Mouse (Mus musculus): ENCODE results near the gene Olfr23. TPM values are rescaled to one million over a fixed set of nuclear protein-coding genes. Genes with fewer than 3 reads are reported as not detected.
"Not testable (repeated sequence)": the region's sequence is repeated elsewhere in the genome, so short reads cannot be mapped to it uniquely, and the experiment has no call there.

Gene Olfr23
- 0.11 and 0.44 TPM in 2 replicates for polyA plus RNA-seq (2015; fragmentation: Nextera tagmentation; extraction: Ambion mirVana)

DNA sequence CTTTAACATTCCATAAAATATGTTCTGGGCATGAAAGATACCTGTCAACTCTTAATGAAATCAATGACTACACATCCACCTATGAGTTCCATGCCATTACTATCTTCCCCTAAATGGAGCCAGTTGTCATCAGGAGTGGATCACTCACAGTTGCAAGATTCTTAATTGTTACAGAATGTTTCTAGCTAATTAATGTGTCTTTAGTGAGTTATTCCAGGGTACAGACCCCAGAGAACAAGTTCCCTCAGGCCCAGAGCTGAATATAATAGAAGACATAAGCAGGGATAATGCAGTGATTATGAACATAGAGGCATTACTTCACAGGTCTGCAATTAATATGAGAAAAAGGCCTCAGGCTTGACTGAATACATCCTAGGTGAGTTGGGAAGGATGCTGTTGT, at the start of gene Olfr23:
Olfr23 (plus strand) TSS at position 301 of the 400 bp plus-strand sequence.
- no peak within 1 kb of the TSS for H3K27ac ChIP-seq (replicated peaks)
- H3K9me3 ChIP-seq (replicated peaks): no peaks in the 10 kb centered on the region
- H3K4me2 ChIP-seq (replicated peaks): no peak within 1 kb of the TSS
- no peak within 1 kb of the TSS for H3K4me3 ChIP-seq (replicated peaks)
- H3K9ac ChIP-seq: no peak within 1 kb of the TSS
- H3K36me3 ChIP-seq: no peaks in the 10 kb centered on the region
- no peaks in the 10 kb centered on the region for H3K4me1 ChIP-seq
- H3K27me3 ChIP-seq: no peaks in the 10 kb centered on the region
- ATAC-seq (ENCODE audit: insufficient number of reproducible peaks, low FRiP score, low TSS enrichment, low read depth): no peak

- Histone ChIP-seq H3K4me3 (replicated peaks) (no peak within 1 kb of the TSS), H3K36me3 (no peaks in the 10 kb centered on the region), H3K4me1 (no peaks in the 10 kb centered on the region), H3K27me3 (no peaks in the 10 kb centered on the region), H3K9me3 (replicated peaks) (no peaks in the 10 kb centered on the region), H3K27ac (replicated peaks) (no peak within 1 kb of the TSS), H3K9ac (no peak within 1 kb of the TSS), H3K4me2 (replicated peaks) (no peak within 1 kb of the TSS)
- no peak for ATAC-seq (ENCODE audit: insufficient number of reproducible peaks, low FRiP score, low TSS enrichment, low read depth)
- 74% methylated on average over 1 of the region's 1 CpGs for WGBS
Measured at GRCm38 (mm10) chr11:73890671-73891070, 45.8 kb upstream of the Olfr23 start, which contains the start of gene Olfr394. Gene Olfr394 (minus strand): TSS chr11:73890771.

DNA sequence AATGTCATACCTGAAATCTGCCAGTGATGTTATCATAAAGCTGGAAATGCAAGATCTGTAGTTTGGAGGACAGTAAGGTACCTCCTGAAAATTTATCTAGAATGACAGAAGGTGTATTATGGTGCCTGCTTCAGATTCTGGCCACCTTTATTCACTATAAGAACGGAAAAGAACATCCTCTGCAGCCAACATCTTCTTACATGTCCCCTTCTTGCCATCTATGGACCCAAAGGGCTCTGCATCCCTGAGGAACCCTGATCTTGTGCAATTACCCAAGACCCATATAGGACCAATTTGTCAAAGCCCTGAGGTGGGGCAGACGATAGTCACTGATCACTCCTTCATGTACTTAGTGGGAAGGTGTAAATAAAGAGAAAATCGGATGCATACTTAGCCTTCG, 27.3 kb upstream of the Olfr23 start, which contains the start of gene Olfr395:
Olfr395 (minus strand) TSS at position 101 of the 400 bp plus-strand sequence.
- WGBS: 74% methylated on average over 4 of the region's 4 CpGs
- not testable (repeated sequence) for H3K36me3 ChIP-seq; ATAC-seq (ENCODE audit: insufficient number of reproducible peaks, low FRiP score, low TSS enrichment, low read depth); H3K4me1 ChIP-seq; H3K27ac ChIP-seq (replicated peaks); H3K9ac ChIP-seq; H3K4me3 ChIP-seq (replicated peaks); H3K4me2 ChIP-seq (replicated peaks); H3K9me3 ChIP-seq (replicated peaks); H3K27me3 ChIP-seq

DNA sequence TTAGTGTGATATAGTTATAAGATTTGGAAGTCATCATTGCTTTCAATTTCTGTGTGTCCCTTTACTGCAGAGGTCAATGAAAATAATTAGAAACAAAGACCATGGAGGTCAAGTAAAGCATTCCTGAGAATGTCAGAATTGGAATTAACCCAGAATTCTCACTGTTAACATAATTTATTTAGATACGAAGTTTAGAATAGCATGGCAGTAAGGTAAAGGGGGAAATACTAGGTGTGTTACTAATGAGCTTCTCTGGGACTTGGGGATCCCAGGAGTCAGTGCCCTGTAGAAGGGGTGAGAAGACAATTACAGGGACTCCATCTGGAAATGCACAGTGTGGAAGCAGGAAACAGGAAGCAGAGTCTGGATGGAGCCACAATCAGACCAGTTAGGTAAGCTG, 24.0 kb downstream of the Olfr23 start, which contains the start of gene Olfr397:
Olfr397 (plus strand) TSS at position 301 of the 400 bp plus-strand sequence.
- H3K9ac ChIP-seq: no peak within 1 kb of the TSS
- no peaks in the 10 kb centered on the region for H3K36me3 ChIP-seq
- no peaks in the 10 kb centered on the region for H3K4me1 ChIP-seq
- no peak within 1 kb of the TSS for H3K27ac ChIP-seq (replicated peaks)
- WGBS: 63% methylated on average over 1 of the region's 1 CpGs
- no peaks in the 10 kb centered on the region for H3K27me3 ChIP-seq
- no peaks in the 10 kb centered on the region for H3K9me3 ChIP-seq (replicated peaks)
- no peak for ATAC-seq (ENCODE audit: insufficient number of reproducible peaks, low FRiP score, low TSS enrichment, low read depth)
- no peak within 1 kb of the TSS for H3K4me3 ChIP-seq (replicated peaks)
- no peak within 1 kb of the TSS for H3K4me2 ChIP-seq (replicated peaks)

DNA sequence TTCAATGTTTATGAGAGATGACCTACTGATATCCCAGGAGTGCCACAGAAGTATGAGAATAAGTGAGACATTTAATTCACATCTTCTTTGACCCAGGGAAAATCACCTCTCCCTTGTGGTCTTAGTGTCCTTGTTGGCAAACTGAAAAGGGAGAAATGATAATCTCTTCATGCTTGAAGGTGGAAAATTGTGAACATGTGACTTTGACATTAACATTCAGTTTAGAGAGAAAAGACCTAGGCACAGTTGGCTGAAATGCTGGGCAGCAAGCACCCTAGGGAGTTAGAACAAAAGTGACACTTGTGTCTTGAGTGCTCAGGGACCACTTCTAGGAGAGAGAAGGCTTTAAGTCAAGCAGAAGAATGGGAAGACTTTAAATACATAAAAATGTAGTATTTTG, 53.8 kb downstream of the Olfr23 start, which contains the start of gene Olfr398:
Olfr398 (minus strand) TSS at position 101 of the 400 bp plus-strand sequence.
- Histone ChIP-seq H3K27me3 (no peaks in the 10 kb centered on the region), H3K4me3 (replicated peaks) (no peak within 1 kb of the TSS)

More for the DNA sequence above, 53.8 kb downstream of the Olfr23 start, which contains the start of gene Olfr398:
- Histone ChIP-seq H3K4me2 (replicated peaks) (no peak within 1 kb of the TSS), H3K36me3 (no peaks in the 10 kb centered on the region), H3K27ac (replicated peaks) (no peak within 1 kb of the TSS), H3K4me1 (no peaks in the 10 kb centered on the region), H3K9me3 (replicated peaks) (no peaks in the 10 kb centered on the region), H3K9ac (no peak within 1 kb of the TSS)
- no peak for ATAC-seq (ENCODE audit: insufficient number of reproducible peaks, low FRiP score, low TSS enrichment, low read depth)

Other genes starting within 250 kb of the Olfr23 start
- gene Zfp735, start 247.9 kb upstream of the Olfr23 start, polyA plus RNA-seq (2015; fragmentation: Nextera tagmentation; extraction: Ambion mirVana): not detected in 2 replicates
- gene Olfr389, start 156.0 kb upstream of the Olfr23 start, polyA plus RNA-seq (2015; fragmentation: Nextera tagmentation; extraction: Ambion mirVana): not detected in 2 replicates
- gene Olfr390, start 153.7 kb upstream of the Olfr23 start, polyA plus RNA-seq (2015; fragmentation: Nextera tagmentation; extraction: Ambion mirVana): 0.05 TPM in 1 of 2 replicates, not detected in the other
- gene Olfr391-ps, start 133.6 kb upstream of the Olfr23 start, polyA plus RNA-seq (2015; fragmentation: Nextera tagmentation; extraction: Ambion mirVana): not detected in 2 replicates
- gene Olfr392, start 119.6 kb upstream of the Olfr23 start, polyA plus RNA-seq (2015; fragmentation: Nextera tagmentation; extraction: Ambion mirVana): 0.04 and 0.05 TPM in 2 replicates
- 0.25 TPM in 1 of 2 replicates, not detected in the other for gene Olfr393, start 85.2 kb upstream of the Olfr23 start, polyA plus RNA-seq (2015; fragmentation: Nextera tagmentation; extraction: Ambion mirVana)
- gene Olfr394, start 45.9 kb upstream of the Olfr23 start, polyA plus RNA-seq (2015; fragmentation: Nextera tagmentation; extraction: Ambion mirVana): not detected in 2 replicates
- gene Olfr395, start 27.4 kb upstream of the Olfr23 start, polyA plus RNA-seq (2015; fragmentation: Nextera tagmentation; extraction: Ambion mirVana): 0.29 TPM in 1 of 2 replicates, not detected in the other
- 0.04 TPM in 1 of 2 replicates, not detected in the other for gene Olfr397, start 24.1 kb downstream of the Olfr23 start, polyA plus RNA-seq (2015; fragmentation: Nextera tagmentation; extraction: Ambion mirVana)
- gene Olfr398, start 53.7 kb downstream of the Olfr23 start, polyA plus RNA-seq (2015; fragmentation: Nextera tagmentation; extraction: Ambion mirVana): not detected in 2 replicates
- 0.13 and 0.24 TPM in 2 replicates for gene Olfr139, start 119.9 kb downstream of the Olfr23 start, polyA plus RNA-seq (2015; fragmentation: Nextera tagmentation; extraction: Ambion mirVana)
- 0.18 and 0.57 TPM in 2 replicates for gene Olfr399, start 119.9 kb downstream of the Olfr23 start, polyA plus RNA-seq (2015; fragmentation: Nextera tagmentation; extraction: Ambion mirVana)
- gene Zfp616, start 133.3 kb downstream of the Olfr23 start, polyA plus RNA-seq (2015; fragmentation: Nextera tagmentation; extraction: Ambion mirVana): not detected in 2 replicates
- gene Olfr401, start 177.0 kb downstream of the Olfr23 start, polyA plus RNA-seq (2015; fragmentation: Nextera tagmentation; extraction: Ambion mirVana): not detected in 2 replicates
- 0.05 TPM in 1 of 2 replicates, not detected in the other for gene Olfr402, start 216.9 kb downstream of the Olfr23 start, polyA plus RNA-seq (2015; fragmentation: Nextera tagmentation; extraction: Ambion mirVana)
- not detected in 2 replicates for gene Olfr403, start 249.6 kb downstream of the Olfr23 start, polyA plus RNA-seq (2015; fragmentation: Nextera tagmentation; extraction: Ambion mirVana)

Measured in embryonic facial prominence, embryonic 15.5 days (tissue).